Mouse (Mus musculus) stomach, embryonic 15.5 days (tissue): Measurements from ENCODE around the gene Ccl22. TPM values are rescaled to one million over a fixed set of nuclear protein-coding genes. Genes with fewer than 3 reads are reported as not detected.

ENCODE experiments used
- ATAC-seq: fragments of 200-750 bp; cut with Nextera tagmentation; 2 replicates; pipeline ENCODE4 v1.8.0; 2017; ENCODE audit warnings: low read depth, moderate number of reproducible peaks, moderate TSS enrichment; ENCODE audit not compliant: insufficient read depth, low FRiP score
- H3K27ac ChIP-seq: fragments of 300-500 bp; sonication (generic); 2 replicates; pipeline ENCODE4 v1.5.1; 2015; ENCODE audit warnings: mild to moderate bottlenecking, inconsistent platforms
- H3K27me3 ChIP-seq: fragments of 300-500 bp; sonication (generic); replicated peaks from 2 replicates; pipeline ENCODE4 v1.6.1; 2015; ENCODE audit warnings: inconsistent platforms
- H3K36me3 ChIP-seq: fragments of 300-500 bp; sonication (generic); 2 replicates; pipeline ENCODE4 v1.6.1; 2015; ENCODE audit warnings: inconsistent platforms
- H3K4me1 ChIP-seq: fragments of 300-500 bp; sonication (generic); 2 replicates; pipeline ENCODE4 v1.6.1; 2015; ENCODE audit warnings: inconsistent platforms
- H3K4me2 ChIP-seq: fragments of 300-500 bp; sonication (generic); 2 replicates; pipeline ENCODE4 v1.6.1; 2015; ENCODE audit warnings: mild to moderate bottlenecking, inconsistent platforms
- H3K4me3 ChIP-seq: fragments of 300-500 bp; sonication (generic); replicated peaks from 2 replicates; pipeline ENCODE4 v1.5.1; 2015; ENCODE audit warnings: inconsistent platforms
- H3K9ac ChIP-seq: fragments of 300-500 bp; sonication (generic); 2 replicates; pipeline ENCODE4 v1.6.1; 2015; ENCODE audit warnings: inconsistent platforms
- H3K9me3 ChIP-seq: fragments of 300-500 bp; sonication (generic); 2 replicates; pipeline ENCODE4 v1.6.1; 2016; ENCODE audit warnings: inconsistent platforms
- WGBS: fragments of 180-500 bp; shearing (Covaris S2); methylation state at CpG from one replicate; pipeline ENCODE4 v1.1.7; 2015; 5-methylcytosine and 5-hydroxymethylcytosine counted together
- polyA plus RNA-seq: library from polyadenylated mRNA; unstranded; fragments of >200 nt; fragmentation: Nextera tagmentation; extraction: Ambion mirVana; gene quantifications from 2 replicates; pipeline ENCODE4 v1.2.1, GENCODE M21; 2015

The Ccl22 gene
- polyA plus RNA-seq, 1 experiment from 2014 or later: not detected

DNA sequence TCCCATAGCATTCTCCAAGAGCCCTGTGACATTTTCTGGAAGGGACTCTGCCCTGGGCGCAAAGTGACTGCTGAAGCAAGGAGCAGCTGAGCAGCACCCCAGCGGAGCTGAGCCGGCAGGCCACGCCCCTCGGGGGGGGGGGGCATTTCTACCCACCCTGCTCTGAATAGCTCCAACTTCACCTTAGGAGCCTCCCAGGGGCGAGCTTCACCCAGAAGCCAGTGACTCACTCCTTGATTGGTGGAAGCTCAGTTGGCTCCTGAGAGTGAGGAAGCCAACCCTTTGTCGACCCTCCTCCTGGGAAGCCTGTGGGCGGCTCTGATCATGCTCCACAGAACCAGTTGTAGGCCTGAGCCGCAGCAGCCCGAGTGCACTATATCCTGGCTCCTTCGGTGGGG is 36.4 kb downstream of the Ccl22 start:
- ATAC-seq: peak; percentile 65
- Histone ChIP-seq H3K9ac (no peak overlapping the region), H3K9me3 (no peaks in the 10 kb centered on the region), H3K4me2 (peak overlapping the region; percentile 29), H3K4me1 (peaks cover 36% of the 10 kb centered on the region), H3K27ac (peak overlapping the region; percentile 46; the same call in 1 of the 2 replicates), H3K4me3 (no peak overlapping the region), H3K36me3 (no peaks in the 10 kb centered on the region), H3K27me3 (no peaks in the 10 kb centered on the region)
- WGBS: 8% methylated on average over 11 of the region's 11 CpGs

DNA sequence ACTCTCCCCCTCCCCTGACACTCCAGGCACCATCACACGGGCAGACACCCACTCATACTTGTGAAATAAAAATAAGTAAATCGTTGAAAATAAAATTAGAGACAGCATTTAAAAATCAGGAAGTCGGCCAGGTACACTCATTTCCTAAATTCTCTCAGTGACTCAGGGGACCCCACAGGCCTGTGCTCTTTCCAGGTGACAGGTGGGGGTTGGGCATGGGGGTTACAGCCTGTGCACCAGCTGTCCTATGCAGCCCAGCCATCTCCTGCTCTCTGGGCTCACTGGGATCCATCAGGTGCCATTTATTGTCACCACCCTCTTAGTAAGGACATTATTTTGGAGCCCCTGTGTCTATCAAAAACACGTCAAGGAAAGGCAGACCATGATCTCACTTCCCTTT is 38.5 kb downstream of the Ccl22 start:
- Histone ChIP-seq H3K4me3 (no peak overlapping the region), H3K9me3 (no peaks in the 10 kb centered on the region), H3K27me3 (no peaks in the 10 kb centered on the region), H3K27ac (no peak overlapping the region), H3K4me2 (no peak overlapping the region), H3K36me3 (no peaks in the 10 kb centered on the region), H3K4me1 (peaks cover 29% of the 10 kb centered on the region), H3K9ac (no peak overlapping the region)
- WGBS: 76% methylated on average over 4 of the region's 4 CpGs
- no peak for ATAC-seq

DNA sequence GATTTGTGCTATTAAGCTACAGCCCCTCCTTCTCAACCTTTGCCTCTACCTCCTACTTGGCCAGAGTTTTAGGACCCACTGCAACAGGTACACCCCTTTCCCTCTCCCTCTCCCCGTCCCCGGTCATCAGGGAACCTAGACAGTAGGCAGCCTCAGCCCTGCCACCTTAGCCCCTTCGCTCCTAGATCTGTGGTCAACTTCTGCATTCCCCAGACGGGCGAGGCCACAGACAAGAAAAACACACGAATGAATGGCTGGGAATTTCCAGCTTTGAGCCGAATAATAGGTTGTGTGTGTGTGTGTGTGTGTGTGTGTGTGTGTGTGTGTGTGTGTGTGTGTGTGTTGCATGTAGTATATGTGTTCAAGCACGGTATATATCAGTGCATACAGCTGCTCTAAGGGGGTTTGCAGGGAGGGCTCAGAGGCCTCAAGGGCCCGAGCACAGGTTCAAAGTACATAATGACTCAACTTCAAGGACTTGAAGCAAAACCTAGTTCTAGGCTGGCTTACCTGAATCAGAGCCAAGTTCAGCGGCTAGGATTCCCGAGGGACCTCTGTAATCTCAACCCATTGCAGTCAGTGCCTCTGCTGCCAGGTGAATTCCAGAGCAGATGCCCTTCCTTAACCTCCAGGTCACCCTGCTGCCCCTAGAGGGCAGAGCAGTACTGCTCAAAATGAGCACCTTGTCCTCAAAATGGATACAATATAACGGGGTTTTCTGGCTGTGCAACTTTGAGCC is 40.0 kb downstream of the Ccl22 start:
- no peaks in the 10 kb centered on the region for H3K36me3 ChIP-seq
- H3K27ac ChIP-seq: peak overlapping the region; percentile 76
- H3K4me2 ChIP-seq: no peak overlapping the region
- WGBS: 44% methylated on average over 11 of the region's 12 CpGs
- peaks cover 28% of the 10 kb centered on the region for H3K4me1 ChIP-seq
- no peak overlapping the region for H3K9ac ChIP-seq
- H3K9me3 ChIP-seq: no peaks in the 10 kb centered on the region
- peak; percentile 29; the same call in 1 of the 2 replicates for ATAC-seq
- H3K27me3 ChIP-seq: no peaks in the 10 kb centered on the region
- no peak overlapping the region for H3K4me3 ChIP-seq

DNA sequence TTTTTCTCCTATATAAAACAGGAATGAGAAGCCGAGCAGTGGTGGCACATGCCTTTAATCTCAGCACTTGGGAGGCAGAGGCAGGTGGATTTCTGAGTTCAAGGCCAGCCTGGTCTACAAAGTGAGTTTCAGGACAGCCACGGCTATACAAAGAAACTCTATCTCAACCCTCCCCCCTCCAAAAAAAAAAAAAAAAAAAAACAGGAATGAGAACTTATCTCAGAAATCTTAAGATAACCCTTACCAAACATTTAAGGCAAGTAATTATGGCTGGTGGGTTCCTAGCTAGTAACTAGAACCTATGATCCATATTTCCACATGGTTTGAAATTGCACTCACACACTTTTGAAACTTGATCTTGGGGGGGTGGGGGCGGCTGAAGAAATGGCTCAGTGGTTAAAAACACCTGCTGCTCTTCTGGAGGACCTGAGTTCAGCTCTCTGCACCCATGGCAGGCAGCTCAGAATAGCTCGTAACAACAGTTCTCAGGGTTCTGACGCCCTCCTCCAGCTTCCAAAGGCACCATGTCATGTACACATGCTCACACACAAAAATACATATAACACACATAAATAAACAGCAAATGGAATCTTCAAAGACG is 40.7 kb downstream of the Ccl22 start:
- Histone ChIP-seq H3K27ac (peak overlapping the region; percentile 76; the same call in 1 of the 2 replicates), H3K9ac (no peak overlapping the region), H3K4me1 (peaks cover 25% of the 10 kb centered on the region), H3K9me3 (no peaks in the 10 kb centered on the region), H3K27me3 (no peaks in the 10 kb centered on the region), H3K4me2 (no peak overlapping the region), H3K36me3 (no peaks in the 10 kb centered on the region), H3K4me3 (no peak overlapping the region)
- WGBS: 69% methylated on average over 6 of the region's 6 CpGs
- ATAC-seq: no peak

DNA sequence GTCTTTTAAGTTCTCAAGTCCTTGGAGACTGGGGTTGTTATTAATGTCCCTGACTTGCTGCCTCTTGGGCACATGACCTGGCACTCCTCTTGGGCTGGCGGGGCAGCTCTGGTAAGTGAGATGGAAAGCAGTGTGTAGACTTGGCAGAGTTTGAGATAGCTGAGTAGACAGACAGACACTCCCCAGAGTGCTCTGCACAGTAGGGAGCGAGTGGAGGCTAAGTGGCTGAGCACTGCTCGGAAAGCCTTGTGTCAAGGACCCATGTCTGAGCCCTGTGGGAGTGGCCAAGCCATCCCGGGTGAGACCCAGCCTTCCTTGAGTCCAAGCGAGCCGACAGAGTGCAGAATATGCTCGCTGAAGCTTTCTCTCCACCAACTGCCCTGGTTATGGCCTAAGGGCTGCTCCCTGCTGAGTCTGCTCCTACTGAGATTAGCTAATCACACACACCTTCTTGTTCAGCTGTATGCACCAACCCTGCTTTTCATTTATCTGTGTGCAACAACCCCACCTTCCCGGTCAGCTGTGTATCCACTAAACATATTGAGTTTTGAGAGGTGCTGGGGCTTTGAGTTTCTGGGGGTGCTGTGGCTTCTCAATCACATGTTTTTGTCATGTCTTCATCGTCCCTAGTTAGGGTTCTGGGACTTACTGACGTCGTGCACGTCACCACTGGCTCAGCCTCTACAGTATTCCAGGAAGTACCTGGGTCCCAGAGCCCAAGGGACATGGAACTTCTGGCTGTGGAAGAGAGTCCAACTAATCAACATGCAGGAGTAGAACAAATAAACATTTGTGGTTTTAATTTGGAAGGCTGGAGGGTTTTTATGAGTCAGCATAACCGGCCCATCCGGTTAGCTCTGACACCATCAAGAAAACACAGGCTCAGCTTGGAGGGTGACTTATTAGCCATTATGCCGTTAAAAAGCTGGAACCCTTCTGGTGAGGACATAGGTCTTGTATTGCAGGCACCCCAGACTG is 42.4 kb downstream of the Ccl22 start:
- Histone ChIP-seq H3K4me3 (no peak overlapping the region), H3K4me1 (peaks cover 16% of the 10 kb centered on the region), H3K9me3 (no peaks in the 10 kb centered on the region), H3K4me2 (0 out of 2 replicates have a peak overlapping the region, but pooled peaks have one; percentile 8), H3K27ac (peak overlapping the region; percentile 81), H3K9ac (no peak overlapping the region), H3K36me3 (no peaks in the 10 kb centered on the region), H3K27me3 (no peaks in the 10 kb centered on the region)
- WGBS: 63% methylated on average over 15 of the region's 15 CpGs
- peak; percentile 93 for ATAC-seq

DNA sequence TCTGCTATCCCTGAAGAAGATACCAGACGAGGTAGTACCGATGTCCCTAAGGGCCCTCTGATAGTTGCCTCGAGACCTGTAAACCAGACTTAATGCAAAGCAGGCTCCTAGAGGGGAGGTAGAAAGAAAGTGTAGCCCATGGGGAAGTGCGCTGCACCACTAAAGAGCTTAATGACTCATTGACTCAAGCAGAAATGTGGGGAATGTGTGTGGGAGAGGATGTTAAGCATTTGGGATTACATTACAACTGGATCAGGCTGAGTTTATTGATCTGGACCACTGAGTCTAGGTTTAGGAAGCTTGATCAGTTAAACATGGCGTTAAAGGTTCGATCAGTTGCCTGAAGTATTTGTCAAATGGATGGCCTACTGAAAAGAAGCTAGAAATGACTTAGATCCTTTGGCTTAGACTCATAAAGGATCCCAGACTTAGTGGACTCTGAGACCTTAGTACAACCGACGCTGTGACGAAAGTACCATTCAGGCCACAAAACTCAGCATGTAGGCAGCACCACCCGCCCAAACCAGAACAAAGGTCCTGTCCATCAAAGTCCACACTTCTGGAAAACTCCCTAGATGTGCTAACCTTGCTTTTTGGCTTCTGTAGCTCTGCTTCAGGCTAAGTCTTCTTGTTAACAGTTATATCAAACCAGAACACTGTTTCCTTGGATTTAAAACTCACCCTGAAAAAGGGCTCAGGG is 44.0 kb downstream of the Ccl22 start:
- peaks cover 12% of the 10 kb centered on the region for H3K4me1 ChIP-seq
- WGBS: 80% methylated on average over 10 of the region's 10 CpGs
- no peaks in the 10 kb centered on the region for H3K27me3 ChIP-seq
- no peak overlapping the region for H3K9ac ChIP-seq
- no peak overlapping the region for H3K4me3 ChIP-seq
- H3K9me3 ChIP-seq: no peaks in the 10 kb centered on the region
- no peak for ATAC-seq
- H3K36me3 ChIP-seq: no peaks in the 10 kb centered on the region
- no peak overlapping the region for H3K27ac ChIP-seq
- no peak overlapping the region for H3K4me2 ChIP-seq

DNA sequence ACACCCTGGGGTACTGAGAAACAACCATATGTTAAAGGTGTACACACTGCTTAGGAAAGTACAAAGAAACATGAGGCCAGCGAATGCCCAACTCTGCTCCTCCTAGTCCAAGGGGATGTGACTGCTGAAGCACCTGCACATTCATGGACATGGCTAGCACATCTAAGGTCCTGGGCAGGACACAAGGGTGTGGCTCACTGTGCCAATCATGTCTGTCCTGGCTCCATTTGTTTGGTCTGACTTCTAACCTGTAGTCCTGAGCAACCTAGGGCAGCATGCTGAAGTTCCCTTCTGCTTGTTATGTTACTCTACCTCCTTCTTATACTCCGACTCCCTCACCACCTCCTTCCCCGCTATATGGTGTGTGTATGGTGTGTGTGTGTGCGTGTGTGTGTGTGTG is 49.0 kb downstream of the Ccl22 start:
- Histone ChIP-seq H3K9ac (no peak overlapping the region), H3K4me1 (no peaks in the 10 kb centered on the region), H3K36me3 (no peaks in the 10 kb centered on the region), H3K4me3 (no peak overlapping the region), H3K9me3 (no peaks in the 10 kb centered on the region), H3K27me3 (no peaks in the 10 kb centered on the region), H3K4me2 (no peak overlapping the region), H3K27ac (no peak overlapping the region)
- no peak for ATAC-seq
- WGBS: 87% methylated on average over 4 of the region's 4 CpGs

DNA sequence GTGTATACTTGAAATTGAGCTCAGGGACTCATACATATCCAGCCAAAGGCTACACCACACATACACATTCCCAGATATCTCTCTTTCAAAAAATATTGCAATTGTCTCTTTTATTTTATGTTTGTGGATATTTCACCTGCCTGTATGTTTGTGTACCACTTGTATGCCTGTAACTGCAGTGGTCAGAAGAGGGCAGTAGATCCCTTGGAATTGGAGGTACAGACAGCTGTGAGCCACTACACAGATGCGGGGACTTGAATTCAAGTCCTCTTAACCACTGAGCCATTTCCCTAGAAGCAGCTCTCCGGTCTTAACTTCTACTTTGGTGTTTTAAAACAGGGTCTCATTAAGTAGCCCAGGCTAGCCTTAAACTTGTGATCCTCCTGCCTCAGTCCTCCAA is 49.4 kb downstream of the Ccl22 start:
- H3K27ac ChIP-seq: no peak overlapping the region
- no peaks in the 10 kb centered on the region for H3K4me1 ChIP-seq
- no peak overlapping the region for H3K9ac ChIP-seq
- no peak for ATAC-seq
- no peaks in the 10 kb centered on the region for H3K9me3 ChIP-seq
- H3K4me3 ChIP-seq: no peak overlapping the region
- no peaks in the 10 kb centered on the region for H3K27me3 ChIP-seq
- WGBS: 85% methylated on average over 2 of the region's 2 CpGs
- no peaks in the 10 kb centered on the region for H3K36me3 ChIP-seq
- H3K4me2 ChIP-seq: no peak overlapping the region

DNA sequence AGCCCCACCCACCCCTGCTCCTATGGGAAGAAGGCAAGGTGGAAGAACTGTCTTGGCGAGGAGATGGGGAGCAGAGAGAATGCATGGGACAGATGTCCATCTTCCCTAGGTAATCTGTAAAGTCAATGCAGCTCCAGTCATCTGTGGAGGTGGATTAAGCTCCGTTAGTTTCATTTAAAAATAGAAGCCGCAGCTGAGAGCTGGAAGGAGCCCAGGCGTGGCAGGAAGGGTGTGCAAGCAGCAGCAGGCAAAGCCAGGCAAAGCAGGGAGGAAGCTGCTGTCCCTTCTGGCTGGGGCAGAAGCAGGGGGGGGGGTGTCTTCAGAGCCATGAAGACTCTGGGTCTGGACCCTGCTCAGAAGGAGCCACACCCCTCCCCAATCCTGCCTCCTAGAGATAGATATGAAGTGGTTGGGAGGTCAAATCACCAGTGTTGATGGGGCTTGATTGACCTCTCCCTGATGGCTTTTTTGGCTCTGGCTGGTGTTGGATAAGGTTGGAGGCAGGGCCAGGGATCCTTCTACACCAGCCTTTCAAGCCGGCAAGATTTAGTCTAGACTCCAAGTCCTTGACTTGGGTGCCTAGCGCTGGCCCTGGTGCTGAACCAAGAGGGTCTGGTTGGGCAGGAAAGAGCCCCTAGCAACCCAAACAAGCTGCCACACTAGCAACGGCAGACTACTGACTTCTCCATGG is 55.0 kb downstream of the Ccl22 start:
- Histone ChIP-seq H3K27me3 (no peaks in the 10 kb centered on the region), H3K27ac (no peak overlapping the region), H3K9me3 (no peaks in the 10 kb centered on the region), H3K9ac (no peak overlapping the region), H3K36me3 (no peaks in the 10 kb centered on the region), H3K4me2 (no peak overlapping the region), H3K4me3 (no peak overlapping the region), H3K4me1 (no peaks in the 10 kb centered on the region)
- WGBS: 54% methylated on average over 7 of the region's 7 CpGs
- ATAC-seq: no peak
